Mouse (Mus musculus) bone marrow macrophage, adult 2 months (primary cell): Measurements from ENCODE around the gene Arfgef2. TPM values are rescaled to one million over a fixed set of nuclear protein-coding genes. Genes with fewer than 3 reads are reported as not detected.

Source experiments
- H3K27ac ChIP-seq: 2 replicates; pipeline ENCODE4 v1.5.1; 2012; ENCODE audit warnings: low read depth, low read length; ENCODE audit not compliant: insufficient read depth
- H3K4me1 ChIP-seq: 2 replicates; pipeline ENCODE4 v1.6.1; 2012; ENCODE audit warnings: low read length; ENCODE audit not compliant: control insufficient read depth, insufficient read depth
- H3K4me3 ChIP-seq: 2 replicates; pipeline ENCODE4 v1.5.1; 2012; ENCODE audit warnings: mild to moderate bottlenecking, low read length, moderate library complexity; ENCODE audit not compliant: insufficient read depth
- CTCF ChIP-seq: IDR thresholded peaks from 2 replicates; pipeline ENCODE4 v1.5.1; 2012; ENCODE audit warnings: low read depth, mild to moderate bottlenecking, low read length, moderate library complexity
- POLR2A ChIP-seq: IDR thresholded peaks from 2 replicates; pipeline ENCODE4 v1.6.1; 2012; ENCODE audit warnings: mild to moderate bottlenecking, low read depth, low read length, borderline replicate concordance
- polyA plus RNA-seq: library from polyadenylated mRNA; stranded (reverse); fragments of >200 nt; gene quantifications from 2 replicates; pipeline ENCODE4 v1.2.4, GENCODE M21; 2012; ENCODE audit not compliant: missing spikeins, insufficient read depth, insufficient read length

The Arfgef2 gene
- polyA plus RNA-seq, 1 experiment, result 18.5 TPM

- H3K4me3 ChIP-seq, result no peak overlapping the region
- H3K4me1 ChIP-seq, result no peaks in the 10 kb centered on the region
- no peak overlapping the region for H3K27ac ChIP-seq
- TF ChIP-seq CTCF, result no peak
- TF ChIP-seq POLR2A, result no peak
These were observed 50.4 kb downstream of the Arfgef2 start for GRCm38 (mm10) chr2:166855771-166856170.

- Histone ChIP-seq H3K27ac (no peak overlapping the region), H3K4me1 (no peaks in the 10 kb centered on the region), H3K4me3 (no peak overlapping the region)
- TF ChIP-seq POLR2A (no peak), CTCF (no peak)
These were observed 51.0 kb downstream of the Arfgef2 start for GRCm38 (mm10) chr2:166856366-166856765.

GRCm38 (mm10) chr2:166857118-166857517 lies 51.7 kb downstream of the Arfgef2 start:
- TF ChIP-seq CTCF (no peak), POLR2A (no peak)
- H3K4me1 ChIP-seq, result no peaks in the 10 kb centered on the region
- no peak overlapping the region for H3K27ac ChIP-seq
- no peak overlapping the region for H3K4me3 ChIP-seq

- TF ChIP-seq CTCF, result no peak
- TF ChIP-seq POLR2A, result no peak
- no peak overlapping the region for H3K27ac ChIP-seq
- no peak overlapping the region for H3K4me3 ChIP-seq
- H3K4me1 ChIP-seq, result no peaks in the 10 kb centered on the region
These were observed 53.8 kb downstream of the Arfgef2 start for GRCm38 (mm10) chr2:166859214-166859613.

GRCm38 (mm10) chr2:166862505-166862904 lies 57.1 kb downstream of the Arfgef2 start:
- Histone ChIP-seq H3K27ac (no peak overlapping the region), H3K4me3 (no peak overlapping the region), H3K4me1 (no peaks in the 10 kb centered on the region)
- TF ChIP-seq CTCF (no peak), POLR2A (no peak)

GRCm38 (mm10) chr2:166865476-166865875 lies 60.1 kb downstream of the Arfgef2 start:
- TF ChIP-seq CTCF (no peak), POLR2A (no peak)
- Histone ChIP-seq H3K4me3 (no peak overlapping the region), H3K4me1 (no peaks in the 10 kb centered on the region), H3K27ac (no peak overlapping the region)

GRCm38 (mm10) chr2:166870271-166870865 lies 65.0 kb downstream of the Arfgef2 start:
- TF ChIP-seq POLR2A (no peak), CTCF (no peak)
- Histone ChIP-seq H3K27ac (no peak overlapping the region), H3K4me1 (peaks cover 17% of the 10 kb centered on the region), H3K4me3 (no peak overlapping the region)

GRCm38 (mm10) chr2:166870899-166871298 lies 65.5 kb downstream of the Arfgef2 start:
- Histone ChIP-seq H3K4me1 (peaks cover 22% of the 10 kb centered on the region), H3K4me3 (no peak overlapping the region), H3K27ac (no peak overlapping the region)
- TF ChIP-seq CTCF, result no peak
- no peak for TF ChIP-seq POLR2A

- TF ChIP-seq CTCF (no peak), POLR2A (no peak)
- Histone ChIP-seq H3K4me1 (peaks cover 23% of the 10 kb centered on the region), H3K27ac (peak overlapping the region; percentile 89), H3K4me3 (no peak overlapping the region)
These were observed 69.4 kb downstream of the Arfgef2 start for GRCm38 (mm10) chr2:166874675-166875280.

GRCm38 (mm10) chr2:166875561-166875960 lies 70.2 kb downstream of the Arfgef2 start:
- Histone ChIP-seq H3K27ac (peak overlapping the region; percentile 89), H3K4me1 (peaks cover 23% of the 10 kb centered on the region), H3K4me3 (no peak overlapping the region)
- TF ChIP-seq CTCF, result no peak
- TF ChIP-seq POLR2A, result no peak
